Mouse (Mus musculus) thymus, postnatal 10 days (tissue): ENCODE measurements at regions not wholly inside any gene's neighbourhood (a gene's known extent, or its start where the extent isn't known, plus 50 kb on each side); places are given as distances from the start of the nearest gene placed in this dataset.

Experiments used
- DNase-seq, 2 experiments: peaks; one replicate each; pipeline ENCODE4 v3.0.0; 2021; ENCODE audit warnings: low spot score in 2 of 2

- DNase-seq = peak; percentile 99
These were observed 52.3 kb upstream of the Wnt7b start for GRCm38 (mm10) chr15:85634322-85635141.

- DNase-seq = no peak
These were observed 53.2 kb upstream of the Wnt7b start for GRCm38 (mm10) chr15:85635425-85635824.

- DNase-seq = no peak
These were observed 57.3 kb upstream of the Wnt7b start for GRCm38 (mm10) chr15:85639566-85639965.

GRCm38 (mm10) chr15:85641120-85642080, 59.1 kb upstream of the Wnt7b start:
- no peak for DNase-seq

GRCm38 (mm10) chr15:85645396-85645795, 63.1 kb upstream of the Wnt7b start:
- no peak for DNase-seq

- DNase-seq = peak; percentile 64 to 74
These were observed 63.8 kb upstream of the Wnt7b start for GRCm38 (mm10) chr15:85645971-85646638.

- no peak for DNase-seq
These were observed 64.5 kb upstream of the Wnt7b start for GRCm38 (mm10) chr15:85646639-85647277.

GRCm38 (mm10) chr15:85647593-85647992, 65.3 kb upstream of the Wnt7b start:
- DNase-seq = no peak

- no peak for DNase-seq
These were observed 68.0 kb upstream of the Wnt7b start for GRCm38 (mm10) chr15:85650241-85650640.

- DNase-seq = no peak
These were observed 69.6 kb upstream of the Wnt7b start for GRCm38 (mm10) chr15:85651718-85652420.

- no peak for DNase-seq
These were observed 70.2 kb upstream of the Wnt7b start for GRCm38 (mm10) chr15:85652431-85652830.

GRCm38 (mm10) chr15:85652871-85653337, 70.6 kb upstream of the Wnt7b start:
- no peak for DNase-seq

- DNase-seq = peak; percentile 50 to 60
These were observed 71.4 kb upstream of the Wnt7b start for GRCm38 (mm10) chr15:85653421-85654401.

- no peak for DNase-seq
These were observed 72.5 kb upstream of the Wnt7b start for GRCm38 (mm10) chr15:85654791-85655190.

- DNase-seq = no peak
These were observed 73.5 kb upstream of the Wnt7b start for GRCm38 (mm10) chr15:85655751-85656167.

GRCm38 (mm10) chr15:85656852-85657251, 74.6 kb upstream of the Wnt7b start:
- no peak for DNase-seq

GRCm38 (mm10) chr15:85657441-85657989, 75.2 kb upstream of the Wnt7b start:
- no peak for DNase-seq

GRCm38 (mm10) chr15:85658101-85658885, 76.0 kb upstream of the Wnt7b start:
- DNase-seq = no peak
